Mouse (Mus musculus) olfactory bulb, adult 2 months (tissue): ENCODE data around the gene Phyhd1.

Source experiments
- CTCF ChIP-seq: fragments of 200-500 bp; IDR thresholded peaks from 2 replicates; pipeline ENCODE4 v1.5.1; 2012; ENCODE audit warnings: low read depth, mild to moderate bottlenecking, low read length, moderate library complexity; ENCODE audit not compliant: insufficient read depth
- POLR2A ChIP-seq: fragments of 200-500 bp; IDR thresholded peaks from 2 replicates; pipeline ENCODE4 v1.6.1; 2012; ENCODE audit warnings: mild to moderate bottlenecking, low read depth, low read length, moderate library complexity; ENCODE audit not compliant: insufficient read depth

- TF ChIP-seq CTCF: no peak
- TF ChIP-seq POLR2A: no peak
Measured at GRCm38 (mm10) chr2:30259131-30260064, 6.6 kb upstream of the Phyhd1 start.
